Mouse (Mus musculus) MEL (cell line): ENCODE data around the gene Rnase13. TPM values are rescaled to one million over a fixed set of nuclear protein-coding genes. Genes with fewer than 3 reads are reported as not detected.

Experiments used
- DNase-seq: peaks from one replicate; pipeline ENCODE4 v3.0.0; 2011; ENCODE audit warnings: low read depth, low spot score
- H3K27ac ChIP-seq: 2 replicates; pipeline ENCODE4 v1.5.1; 2012; ENCODE audit warnings: low read depth, mild to moderate bottlenecking, control low read depth, low read length, moderate library complexity; ENCODE audit not compliant: control insufficient read depth
- H3K27me3 ChIP-seq, 2 experiments: fragments of 150-350 bp in 1 of 2; sonication (generic) in 1 of 2; 2 replicates each; pipeline ENCODE4 v1.6.1; 2012; ENCODE audit warnings: low read length in 2 of 2, mild to moderate bottlenecking in 2 of 2, improper control_type of control experiment in 1 of 2, moderate library complexity in 1 of 2; ENCODE audit not compliant: insufficient read depth in 2 of 2, control insufficient read depth in 1 of 2
- H3K36me3 ChIP-seq, 2 experiments: 2 replicates each; pipeline ENCODE4 v1.6.1; 2012 to 2014; ENCODE audit warnings: low read length in 2 of 2, improper control_type of control experiment in 1 of 2, inconsistent platforms in 1 of 2, mild to moderate bottlenecking in 1 of 2; ENCODE audit not compliant: insufficient read depth in 2 of 2, control insufficient read depth in 1 of 2
- H3K4me1 ChIP-seq, 2 experiments: fragments of 150-350 bp in 1 of 2; sonication (generic) in 1 of 2; 2 replicates each; pipeline ENCODE4 v1.6.1; 2012; ENCODE audit warnings: low read length in 2 of 2, improper control_type of control experiment in 1 of 2, mild to moderate bottlenecking in 1 of 2; ENCODE audit not compliant: insufficient read depth in 2 of 2, control insufficient read depth in 1 of 2
- H3K4me3 ChIP-seq, 2 experiments: fragments of 150-350 bp in 1 of 2; sonication (generic) in 1 of 2; 2 replicates each; pipeline ENCODE4 v1.5.1; 2012; ENCODE audit warnings: low read depth in 2 of 2, low read length in 2 of 2, mild to moderate bottlenecking in 2 of 2, moderate library complexity in 2 of 2, control low read depth in 1 of 2, improper control_type of control experiment in 1 of 2; ENCODE audit not compliant: control insufficient read depth in 1 of 2, insufficient read depth in 1 of 2
- H3K79me2 ChIP-seq: 2 replicates; pipeline ENCODE4 v1.6.1; 2012; ENCODE audit warnings: mild to moderate bottlenecking, low read length, moderate library complexity; ENCODE audit not compliant: control insufficient read depth, poor library complexity, insufficient read depth
- H3K9ac ChIP-seq: 2 replicates; pipeline ENCODE4 v1.6.1; 2012; ENCODE audit warnings: low read depth, mild to moderate bottlenecking, control low read depth, low read length, moderate library complexity; ENCODE audit not compliant: control insufficient read depth, poor library complexity, severe bottlenecking
- H3K9me3 ChIP-seq: fragments of 150-350 bp; sonication (generic); replicated peaks from 2 replicates; pipeline ENCODE4 v1.6.1; 2012; ENCODE audit warnings: mild to moderate bottlenecking, low read length, improper control_type of control experiment, moderate library complexity; ENCODE audit not compliant: insufficient read depth
- BHLHE40 ChIP-seq: IDR thresholded peaks from 2 replicates; pipeline ENCODE4 v1.6.1; 2012; ENCODE audit warnings: low read depth, mild to moderate bottlenecking, inconsistent platforms, low read length, improper control_type of control experiment, borderline replicate concordance
- CTCF ChIP-seq, 3 experiments: IDR thresholded peaks in 2 of 3; conservative IDR thresholded peaks in 1 of 3; 2 replicates each; pipeline ENCODE4 v1.5.1; 2011 to 2012; ENCODE audit warnings: low read length in 3 of 3, low read depth in 2 of 3, mild to moderate bottlenecking in 2 of 3, improper control_type of control experiment in 1 of 3, inconsistent platforms in 1 of 3, mixed read lengths in 1 of 3, moderate library complexity in 1 of 3; ENCODE audit not compliant: control insufficient read depth in 1 of 3, insufficient read depth in 1 of 3, poor library complexity in 1 of 3, severe bottlenecking in 1 of 3
- ETS1 ChIP-seq: IDR thresholded peaks from 2 replicates; pipeline ENCODE4 v1.6.1; 2012; ENCODE audit warnings: low read depth, mild to moderate bottlenecking, inconsistent platforms, low read length, improper control_type of control experiment, moderate library complexity
- HCFC1 ChIP-seq: IDR thresholded peaks from 2 replicates; pipeline ENCODE4 v1.6.1; 2012; ENCODE audit warnings: low read depth, mild to moderate bottlenecking, inconsistent platforms, low read length, improper control_type of control experiment, moderate library complexity
- JUND ChIP-seq: IDR thresholded peaks from 2 replicates; pipeline ENCODE4 v1.6.1; 2011; ENCODE audit warnings: low read depth, mild to moderate bottlenecking, improper control_type of control experiment, low read length
- MAX ChIP-seq: IDR thresholded peaks from 2 replicates; pipeline ENCODE4 v1.6.1; 2011; ENCODE audit warnings: low read length, improper control_type of control experiment
- MEF2A ChIP-seq: IDR thresholded peaks from 2 replicates; pipeline ENCODE4 v1.6.1; 2014; ENCODE audit warnings: low read depth, mild to moderate bottlenecking, inconsistent platforms, low read length, improper control_type of control experiment; ENCODE audit not compliant: poor library complexity, insufficient replicate concordance, severe bottlenecking; ENCODE audit errors: extremely low read depth
- MXI1 ChIP-seq: IDR thresholded peaks from 2 replicates; pipeline ENCODE4 v1.6.1; 2011; ENCODE audit warnings: mild to moderate bottlenecking, low read depth, low read length, improper control_type of control experiment
- MYB ChIP-seq: IDR thresholded peaks from 2 replicates; pipeline ENCODE4 v1.6.1; 2011; ENCODE audit warnings: mild to moderate bottlenecking, low read depth, low read length, improper control_type of control experiment
- MYC ChIP-seq: IDR thresholded peaks from 2 replicates; pipeline ENCODE4 v1.6.1; 2011; ENCODE audit warnings: low read depth, mild to moderate bottlenecking, low read length, improper control_type of control experiment, moderate library complexity
- NELFE ChIP-seq: IDR thresholded peaks from 2 replicates; pipeline ENCODE4 v1.6.1; 2011; ENCODE audit warnings: low read depth, low read length, improper control_type of control experiment
- NRF1 ChIP-seq: IDR thresholded peaks from 2 replicates; pipeline ENCODE4 v1.6.1; 2014; ENCODE audit warnings: low read depth, mild to moderate bottlenecking, inconsistent platforms, low read length, improper control_type of control experiment, moderate library complexity; ENCODE audit not compliant: poor library complexity, insufficient read depth, severe bottlenecking
- POLR2A ChIP-seq, 2 experiments: IDR thresholded peaks; 2 replicates each; pipeline ENCODE4 v1.6.1; 2011 to 2012; ENCODE audit warnings: low read length in 2 of 2, mild to moderate bottlenecking in 2 of 2, control low read depth in 1 of 2, improper control_type of control experiment in 1 of 2, low read depth in 1 of 2, moderate library complexity in 1 of 2; ENCODE audit not compliant: control insufficient read depth in 1 of 2, insufficient read depth in 1 of 2, poor library complexity in 1 of 2
- POLR2AphosphoS2 ChIP-seq: IDR thresholded peaks from 2 replicates; pipeline ENCODE4 v1.6.1; 2011; ENCODE audit warnings: low read length, improper control_type of control experiment
- POLR2AphosphoS5 ChIP-seq: IDR thresholded peaks from 2 replicates; pipeline ENCODE4 v1.6.1; 2012; ENCODE audit warnings: low read depth, borderline replicate concordance, mild to moderate bottlenecking, inconsistent platforms, low read length, moderate library complexity, mixed read lengths
- RAD21 ChIP-seq: IDR thresholded peaks from 2 replicates; pipeline ENCODE4 v1.6.1; 2011; ENCODE audit warnings: mild to moderate bottlenecking, low read depth, low read length, improper control_type of control experiment
- RCOR1 ChIP-seq: IDR thresholded peaks from 2 replicates; pipeline ENCODE4 v1.6.1; 2012; ENCODE audit warnings: low read depth, mild to moderate bottlenecking, inconsistent platforms, low read length, improper control_type of control experiment
- SIN3A ChIP-seq: IDR thresholded peaks from 2 replicates; pipeline ENCODE4 v1.6.1; 2012; ENCODE audit warnings: low read length, improper control_type of control experiment, inconsistent platforms
- SMC3 ChIP-seq: IDR thresholded peaks from 2 replicates; pipeline ENCODE4 v1.6.1; 2011; ENCODE audit warnings: low read depth, low read length, improper control_type of control experiment
- TBP ChIP-seq: IDR thresholded peaks from 2 replicates; pipeline ENCODE4 v1.8.0; 2011; ENCODE audit warnings: low read depth, low read length, improper control_type of control experiment
- TCF12 ChIP-seq: IDR thresholded peaks from 2 replicates; pipeline ENCODE4 v1.6.1; 2014; ENCODE audit warnings: low read depth, mild to moderate bottlenecking, inconsistent platforms, low read length, improper control_type of control experiment, moderate library complexity
- USF1 ChIP-seq: IDR thresholded peaks from 2 replicates; pipeline ENCODE4 v1.6.1; 2014; ENCODE audit warnings: low read depth, mild to moderate bottlenecking, inconsistent platforms, low read length, improper control_type of control experiment, moderate library complexity
- ZKSCAN1 ChIP-seq: IDR thresholded peaks from 2 replicates; pipeline ENCODE4 v1.6.1; 2012; ENCODE audit warnings: low read depth, mild to moderate bottlenecking, inconsistent platforms, low read length, improper control_type of control experiment, moderate library complexity
- ZNF384 ChIP-seq: IDR thresholded peaks from 2 replicates; pipeline ENCODE4 v1.6.1; 2012; ENCODE audit warnings: low read depth, mild to moderate bottlenecking, inconsistent platforms, low read length, improper control_type of control experiment
- polyA plus RNA-seq, 2 experiments: library from polyadenylated mRNA; stranded (reverse) in 1 of 2; unstranded in 1 of 2; fragments of >175 nt in 1 of 2; fragments of >200 nt in 1 of 2; gene quantifications; 2 replicates each; pipeline versions ENCODE4 v1.2.1 to v1.2.4; 2012; ENCODE audit warnings: low replicate concordance in 2 of 2, low read depth in 1 of 2; ENCODE audit not compliant: insufficient read length in 2 of 2, insufficient read depth in 1 of 2, missing spikeins in 1 of 2
- total RNA-seq: library from RNA; depleted of rRNA; stranded (reverse); fragments of 300-350 nt; gene quantifications from 2 replicates; pipeline ENCODE4 v1.2.3, GENCODE M21; 2012

Rnase13 gene
- total and polyA plus RNA-seq, 3 experiments: not detected

DNA sequence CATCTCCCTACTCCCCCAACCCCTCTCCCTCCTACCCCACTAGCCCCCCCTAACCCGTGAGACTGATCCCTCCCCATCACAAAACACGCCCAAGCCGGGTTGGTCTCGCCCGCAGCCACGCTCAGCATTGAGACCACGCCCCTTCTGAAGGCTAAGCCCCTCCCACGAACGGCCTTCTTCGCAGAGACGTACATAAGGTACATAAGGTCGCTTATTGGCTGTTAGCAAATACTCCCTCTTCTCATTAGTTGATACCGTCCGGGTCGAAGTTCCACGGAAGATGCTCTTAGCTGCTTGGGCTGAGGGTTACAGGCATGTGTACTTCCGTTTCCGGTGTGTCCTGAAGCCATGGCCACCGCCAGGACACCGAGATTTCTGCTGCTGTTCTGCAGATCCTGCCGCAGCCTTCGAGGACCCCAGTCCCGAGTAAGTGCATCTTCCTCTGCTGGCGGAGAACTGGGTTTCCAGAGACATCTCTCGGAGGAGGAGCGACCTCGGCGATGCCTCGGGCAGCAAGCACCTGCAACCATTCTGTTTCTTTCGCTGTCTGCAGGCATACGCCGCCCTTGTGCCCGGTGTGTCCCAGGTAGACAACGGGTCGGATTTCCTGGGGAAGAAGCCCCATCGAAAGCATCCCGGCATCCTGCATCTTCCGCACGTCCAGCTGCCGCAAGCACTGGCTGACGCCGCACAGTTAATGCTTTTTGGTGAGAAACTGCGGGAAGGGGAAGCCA is 37.8 kb downstream of the Rnase13 start, which contains the start of gene Mettl17 (continued):
- TF ChIP-seq NRF1 (0 out of 2 replicates have a peak, but pooled peaks have one; percentile 40), ETS1 (peak; percentile 8; the same call in 1 of the 2 replicates), POLR2AphosphoS5 (no peak), MXI1 (peak; percentile 73; the same call in 1 of the 2 replicates), POLR2A (IDR thresholded peaks at IDR 0.05; ENCODE audit: control insufficient read depth in 1 of 2, insufficient read depth in 1 of 2, low read depth in 1 of 2, low read length in 2 of 2, poor library complexity in 1 of 2) (peak; percentile 45 to 79; a peak in 3 of 4 replicates), ZKSCAN1 (no peak), BHLHE40 (no peak), SIN3A (peak; percentile 85), RCOR1 (0 out of 2 replicates have a peak, but pooled peaks have one; percentile 34), ZNF384 (no peak), MYC (peak; percentile 59; the same call in 1 of the 2 replicates), HCFC1 (peak; percentile 95), NELFE (peak; percentile 60)

DNA sequence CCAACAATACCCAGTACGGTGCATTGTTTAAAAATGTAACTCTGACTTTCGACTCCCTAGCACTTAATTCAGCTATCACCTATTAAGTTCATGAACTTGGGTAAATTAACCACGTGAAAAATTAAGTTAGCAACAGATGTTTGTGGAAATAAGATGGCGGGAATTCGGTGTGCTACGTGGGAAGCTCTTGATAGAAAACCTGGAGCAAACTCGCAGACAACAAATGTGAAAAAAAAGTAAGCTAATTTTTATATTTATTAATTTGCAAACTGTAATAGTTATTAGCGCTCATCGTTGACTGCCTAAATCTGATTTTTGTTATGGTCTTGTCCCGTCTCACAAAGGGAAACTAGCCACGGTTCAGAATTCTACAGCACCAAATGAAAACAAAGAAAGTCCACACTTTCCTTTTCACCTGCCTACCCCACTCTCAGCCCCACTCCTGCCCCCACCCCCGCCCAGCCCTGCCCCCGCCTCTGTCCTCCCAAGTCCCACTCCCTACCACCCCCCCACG is 38.5 kb downstream of the Rnase13 start:
- Histone ChIP-seq H3K9me3 (no peaks in the 10 kb centered on the region), H3K27ac (no peak overlapping the region), H3K36me3 (peaks cover 0 to 9% of the 10 kb centered on the region in 2 experiments; a peak in 2 of 4 replicates), H3K79me2 (peaks cover 3% of the 10 kb centered on the region), H3K4me3 (peak overlapping the region; percentile 37 to 86), H3K9ac (peak overlapping the region; percentile 31; the same call in 1 of the 2 replicates), H3K4me1 (peaks cover 0 to 4% of the 10 kb centered on the region in 2 experiments; a peak in 2 of 4 replicates), H3K27me3 (no peaks in the 10 kb centered on the region)
- DNase-seq: peak; percentile 56
- TF ChIP-seq JUND (no peak), ZNF384 (0 out of 2 replicates have a peak, but pooled peaks have one; percentile 5), NELFE (no peak), MYB (no peak), POLR2AphosphoS2 (no peak)

DNA sequence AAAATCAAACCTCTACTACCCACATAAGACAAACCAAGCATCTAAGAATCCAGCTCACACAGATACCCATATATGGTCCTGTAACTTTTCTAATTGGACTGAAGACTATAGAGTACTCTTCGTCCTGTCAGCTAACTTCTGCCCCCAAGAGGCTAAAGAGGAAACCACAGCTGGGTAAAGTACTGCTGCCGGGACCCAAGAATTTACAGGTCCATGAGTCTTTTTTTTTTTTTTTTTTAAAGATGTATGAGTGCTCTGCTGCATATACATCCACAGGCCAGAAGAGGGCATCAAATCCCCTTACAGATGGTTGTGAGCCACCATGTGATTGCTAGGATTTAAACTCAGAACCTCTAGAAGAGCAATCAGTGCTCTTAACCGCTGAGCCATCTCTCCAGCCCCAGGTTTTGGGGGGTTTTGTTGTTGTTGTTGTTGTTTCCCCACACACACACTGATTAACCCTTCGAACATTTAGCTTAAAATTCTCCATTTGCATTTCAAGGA is 39.0 kb downstream of the Rnase13 start:
- H3K4me3 ChIP-seq: peak overlapping the region; percentile 21 to 86; a peak in 3 of 4 replicates
- no peak overlapping the region for H3K27ac ChIP-seq
- H3K27me3 ChIP-seq: no peaks in the 10 kb centered on the region
- no peak overlapping the region for H3K9ac ChIP-seq
- H3K36me3 ChIP-seq: peaks cover 0 to 9% of the 10 kb centered on the region in 2 experiments; a peak in 2 of 4 replicates
- DNase-seq: peak; percentile 85
- H3K4me1 ChIP-seq: peaks cover 0 to 4% of the 10 kb centered on the region in 2 experiments; a peak in 2 of 4 replicates
- H3K79me2 ChIP-seq: peaks cover 3% of the 10 kb centered on the region
- H3K9me3 ChIP-seq: no peaks in the 10 kb centered on the region
- no peak for TF ChIP-seq POLR2AphosphoS5
- TF ChIP-seq MXI1: peak; percentile 59; the same call in 1 of the 2 replicates
- TF ChIP-seq MYB: no peak
- TF ChIP-seq TCF12: 0 out of 2 replicates have a peak, but pooled peaks have one; percentile 9
- TF ChIP-seq ZNF384: peak; percentile 94
- TF ChIP-seq RCOR1: peak; percentile 54; the same call in 1 of the 2 replicates
- 0 out of 2 replicates have a peak, but pooled peaks have one; percentile 60 for TF ChIP-seq MYC
- TF ChIP-seq RAD21: peak; percentile 51
- TF ChIP-seq MEF2A: no peak
- TF ChIP-seq TBP: no peak
- no peak for TF ChIP-seq MAX
- TF ChIP-seq ETS1: peak; percentile 29; the same call in 1 of the 2 replicates
- peak; percentile 18 to 73 (median 40); a peak in 5 of 6 replicates for TF ChIP-seq CTCF (IDR thresholded peaks at IDR 0.05 in 2 of 3, conservative IDR thresholded peaks at IDR 0.05 in 1 of 3; ENCODE audit: control insufficient read depth in 1 of 3, insufficient read depth in 1 of 3, low read depth in 2 of 3, low read length in 3 of 3, poor library complexity in 1 of 3, severe bottlenecking in 1 of 3)
- peak; percentile 25; the same call in 1 of the 2 replicates for TF ChIP-seq HCFC1
- TF ChIP-seq POLR2A (IDR thresholded peaks at IDR 0.05; ENCODE audit: control insufficient read depth in 1 of 2, insufficient read depth in 1 of 2, low read depth in 1 of 2, low read length in 2 of 2, poor library complexity in 1 of 2): no peak
- TF ChIP-seq SIN3A: peak; percentile 62
- TF ChIP-seq SMC3: peak; percentile 53
- 0 out of 2 replicates have a peak, but pooled peaks have one; percentile 53 for TF ChIP-seq USF1
- TF ChIP-seq BHLHE40: no peak
